ENCODE assay signal across 15 mouse cellular contexts in the genomic region with DNA sequence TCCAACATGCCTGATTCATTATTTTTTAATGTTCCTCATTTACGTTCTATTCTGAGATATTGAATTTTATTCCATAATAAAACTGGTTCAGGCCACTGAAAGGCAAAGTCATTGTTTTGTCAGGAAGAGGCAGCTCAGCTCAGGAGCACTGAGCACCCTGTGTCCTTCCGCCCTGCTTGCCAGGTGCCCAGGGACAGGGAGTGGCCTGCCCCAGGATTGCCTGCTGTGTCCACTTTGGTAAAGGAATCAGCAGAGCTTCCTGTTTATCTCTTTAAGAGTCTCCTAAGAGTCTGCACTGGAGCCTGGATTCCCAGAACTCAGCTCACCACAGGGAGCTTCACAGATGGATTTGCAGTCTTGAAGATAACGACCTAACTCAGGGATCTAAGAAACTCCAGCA. TPM values are rescaled to one million over a fixed set of nuclear protein-coding genes. Genes with fewer than 3 reads are reported as not detected.
DNase-seq lines count a peak whose midpoint lies in the region; TF ChIP-seq lines count a peak whose summit lies in the region.
"Had no signal": no experiment of that assay in that cellular context is flagged by ENCODE, and none has a peak within 500 bp of the region (broad histone marks: within the 10 kb centered on the region; RNA-seq: fewer than 3 reads in every experiment).

No protein-coding gene starts in this region.

- peak; percentile 40 for DNase-seq in gastrocnemius, adult 2 months
- no peak for DNase-seq in gastrocnemius, postnatal 4 days (ENCODE audit: low spot score in 2 of 2)
- peak; percentile 8 to 19 for DNase-seq in kidney, adult 8-10 months
- DNase-seq in kidney, adult 18-20 months, result no peak
- DNase-seq in MN1 (ENCODE audit: low spot score), result peak; percentile 40
- peak; percentile 32 for DNase-seq in kidney, postnatal 14 days
- no peak for DNase-seq in layer of hippocampus, postnatal 36 days
- DNase-seq: cerebellum, postnatal 10 days; forebrain, postnatal 0 days; liver, embryonic 13.5 days; right cerebral cortex, postnatal 14 days; thymus, postnatal 14 days had no signal

- no peak overlapping the region for H3K4me3 ChIP-seq in gastrocnemius, adult 2 months
- H3K4me3 ChIP-seq: limb, embryonic 12.5 days; liver, embryonic 13.5 days; midbrain, embryonic 12.5 days had no signal

- no peak for TF ChIP-seq CTCF in gastrocnemius, adult 2 months (IDR thresholded peaks at IDR 0.05)

- intact Hi-C loops in gastrocnemius, adult 2 months (cut with DNase I), result no loop called here

- H3K27ac ChIP-seq in gastrocnemius, adult 2 months, result peak overlapping the region; percentile 52
- H3K27ac ChIP-seq: limb, embryonic 12.5 days; liver, embryonic 13.5 days; midbrain, embryonic 12.5 days; stomach, postnatal 0 days had no signal

RNA-seq across cellular contexts. Expression of a gene that starts 38.8 kb away (rescaled TPM):
- 10 to 100 TPM; 33.7 to 38.4 TPM for total RNA-seq in gastrocnemius, adult 2 months (2021)
- total RNA-seq in gastrocnemius, postnatal 4 days (2021), result 10 to 100 TPM; 35.7 to 38.7 TPM
- total RNA-seq in layer of hippocampus, postnatal 36 days (2021), result 100 to 1,000 TPM; 106 to 113 TPM

Comparison
In these comparisons a context has a peak if more than half of its experiments do, and no peak if none do; other contexts are left out.
1. DNase-seq: peak in gastrocnemius, adult 2 months (single experiment), kidney, adult 8-10 months (2 of 2), MN1 (single experiment) and kidney, postnatal 14 days (single experiment); none in gastrocnemius, postnatal 4 days (0 of 2), kidney, adult 18-20 months (single experiment) and layer of hippocampus, postnatal 36 days (0 of 2).